Mouse (Mus musculus) midbrain, embryonic 13.5 days (tissue): Measurements from ENCODE around the gene Tnfrsf23. TPM values are rescaled to one million over a fixed set of nuclear protein-coding genes. Genes with fewer than 3 reads are reported as not detected.

Source experiments
- ATAC-seq: fragments of 200-750 bp; cut with Nextera tagmentation; 2 replicates; pipeline ENCODE4 v1.8.0; 2017; ENCODE audit warnings: mild to moderate bottlenecking, moderate TSS enrichment, moderate library complexity
- H3K27ac ChIP-seq: fragments of 300-500 bp; sonication (generic); 2 replicates; pipeline ENCODE4 v1.5.1; 2015; ENCODE audit warnings: inconsistent platforms, mild to moderate bottlenecking, moderate library complexity
- H3K27me3 ChIP-seq: fragments of 300-500 bp; sonication (generic); 2 replicates; pipeline ENCODE4 v1.6.1; 2015; ENCODE audit warnings: mild to moderate bottlenecking, inconsistent platforms
- H3K36me3 ChIP-seq: fragments of 300-500 bp; sonication (generic); 2 replicates; pipeline ENCODE4 v1.6.1; 2015; ENCODE audit warnings: mild to moderate bottlenecking, inconsistent platforms
- H3K4me1 ChIP-seq: fragments of 300-500 bp; sonication (generic); replicated peaks from 2 replicates; pipeline ENCODE4 v1.6.1; 2015; ENCODE audit warnings: inconsistent platforms
- H3K4me2 ChIP-seq: fragments of 300-500 bp; sonication (generic); replicated peaks from 2 replicates; pipeline ENCODE4 v1.6.1; 2015; ENCODE audit warnings: moderate library complexity, mild to moderate bottlenecking, inconsistent platforms
- H3K4me3 ChIP-seq: fragments of 300-500 bp; sonication (generic); replicated peaks from 2 replicates; pipeline ENCODE4 v1.5.1; 2015; ENCODE audit warnings: mild to moderate bottlenecking, inconsistent platforms
- H3K9ac ChIP-seq: fragments of 300-500 bp; sonication (generic); replicated peaks from 2 replicates; pipeline ENCODE4 v1.6.1; 2015; ENCODE audit warnings: mild to moderate bottlenecking, inconsistent platforms
- H3K9me3 ChIP-seq: fragments of 300-500 bp; sonication (generic); 2 replicates; pipeline ENCODE4 v1.6.1; 2016; ENCODE audit warnings: mild to moderate bottlenecking, inconsistent platforms
- WGBS: fragments of 180-500 bp; shearing (Covaris S2); methylation state at CpG from one replicate; pipeline ENCODE4 v1.1.7; 2015; 5-methylcytosine and 5-hydroxymethylcytosine counted together
- polyA plus RNA-seq: library from polyadenylated mRNA; unstranded; fragments of >200 nt; fragmentation: Nextera tagmentation; extraction: Ambion mirVana; gene quantifications from 2 replicates; pipeline ENCODE4 v1.2.1, GENCODE M21; 2015

Tnfrsf23 gene
- polyA plus RNA-seq = 0.50 and 1.2 TPM in 2 replicates

GRCm38 (mm10) chr7:143685359-143686067, at the start of gene Tnfrsf23:
Tnfrsf23 (minus strand) TSS chr7:143685872.
- Histone ChIP-seq H3K4me2 (peak within 1 kb of the TSS; percentile 66), H3K4me3 (peak within 1 kb of the TSS; percentile 36), H3K9ac (peak within 1 kb of the TSS; percentile 28; the same call in 1 of the 2 replicates), H3K27ac (no peak within 1 kb of the TSS), H3K36me3 (peaks cover 28% of the 10 kb centered on the region), H3K4me1 (peaks cover 8% of the 10 kb centered on the region), H3K9me3 (no peaks in the 10 kb centered on the region), H3K27me3 (peaks cover 3% of the 10 kb centered on the region; the same call in 1 of the 2 replicates)
- peak; percentile 91 for ATAC-seq
- 4% methylated on average over 35 of the region's 35 CpGs for WGBS

- Histone ChIP-seq H3K27ac (no peak overlapping the region), H3K4me2 (no peak overlapping the region), H3K9me3 (no peaks in the 10 kb centered on the region), H3K27me3 (no peaks in the 10 kb centered on the region), H3K9ac (no peak overlapping the region), H3K36me3 (peaks cover 15% of the 10 kb centered on the region; the same call in 1 of the 2 replicates), H3K4me3 (no peak overlapping the region), H3K4me1 (peaks cover 18% of the 10 kb centered on the region)
- 87% methylated on average over 4 of the region's 4 CpGs for WGBS
- no peak for ATAC-seq
Measured at GRCm38 (mm10) chr7:143733746-143734145, 48.1 kb upstream of the Tnfrsf23 start.

GRCm38 (mm10) chr7:143729886-143730285, 44.2 kb upstream of the Tnfrsf23 start:
- H3K9ac ChIP-seq = no peak overlapping the region
- no peak for ATAC-seq
- WGBS = 85% methylated on average over 10 of the region's 10 CpGs

GRCm38 (mm10) chr7:143726396-143726795, 40.7 kb upstream of the Tnfrsf23 start:
- no peak overlapping the region for H3K27ac ChIP-seq
- WGBS = 76% methylated on average over 4 of the region's 4 CpGs
- no peak overlapping the region for H3K9ac ChIP-seq
- no peaks in the 10 kb centered on the region for H3K36me3 ChIP-seq
- no peak for ATAC-seq
- no peak overlapping the region for H3K4me2 ChIP-seq
- no peaks in the 10 kb centered on the region for H3K9me3 ChIP-seq
- no peak overlapping the region for H3K4me3 ChIP-seq
- peaks cover 4% of the 10 kb centered on the region; the same call in 1 of the 2 replicates for H3K4me1 ChIP-seq
- H3K27me3 ChIP-seq = no peaks in the 10 kb centered on the region

More at GRCm38 (mm10) chr7:143729886-143730285, 44.2 kb upstream of the Tnfrsf23 start:
- Histone ChIP-seq H3K4me2 (no peak overlapping the region), H3K27ac (no peak overlapping the region), H3K36me3 (peaks cover 14% of the 10 kb centered on the region; the same call in 1 of the 2 replicates), H3K4me1 (peaks cover 4% of the 10 kb centered on the region; the same call in 1 of the 2 replicates), H3K9me3 (no peaks in the 10 kb centered on the region), H3K27me3 (no peaks in the 10 kb centered on the region), H3K4me3 (no peak overlapping the region)

GRCm38 (mm10) chr7:143723841-143724240, 38.2 kb upstream of the Tnfrsf23 start:
- Histone ChIP-seq H3K27ac (no peak overlapping the region), H3K4me2 (no peak overlapping the region), H3K27me3 (no peaks in the 10 kb centered on the region), H3K4me3 (no peak overlapping the region), H3K9me3 (no peaks in the 10 kb centered on the region), H3K36me3 (no peaks in the 10 kb centered on the region), H3K4me1 (peaks cover 7% of the 10 kb centered on the region; the same call in 1 of the 2 replicates), H3K9ac (no peak overlapping the region)
- WGBS = 89% methylated on average over 4 of the region's 4 CpGs
- no peak for ATAC-seq

- WGBS = 92% methylated on average over 5 of the region's 5 CpGs
- Histone ChIP-seq H3K9ac (no peak overlapping the region), H3K4me2 (no peak overlapping the region), H3K27ac (no peak overlapping the region), H3K4me1 (peaks cover 10% of the 10 kb centered on the region), H3K4me3 (no peak overlapping the region), H3K36me3 (no peaks in the 10 kb centered on the region), H3K9me3 (no peaks in the 10 kb centered on the region), H3K27me3 (no peaks in the 10 kb centered on the region)
- ATAC-seq = no peak
Measured at GRCm38 (mm10) chr7:143722646-143723045, 37.0 kb upstream of the Tnfrsf23 start.

GRCm38 (mm10) chr7:143717811-143718210, 32.1 kb upstream of the Tnfrsf23 start:
- 80% methylated on average over 1 of the region's 1 CpGs for WGBS
- peaks cover 11% of the 10 kb centered on the region; the same call in 1 of the 2 replicates for H3K4me1 ChIP-seq
- no peaks in the 10 kb centered on the region for H3K27me3 ChIP-seq
- H3K9ac ChIP-seq = no peak overlapping the region
- no peak overlapping the region for H3K4me3 ChIP-seq
- 0 out of 2 replicates have a peak overlapping the region, but pooled peaks have one; percentile 5 for H3K27ac ChIP-seq
- no peaks in the 10 kb centered on the region for H3K9me3 ChIP-seq
- H3K36me3 ChIP-seq = peaks cover 29% of the 10 kb centered on the region
- 0 out of 2 replicates have a peak, but pooled peaks have one; percentile 30 for ATAC-seq
- no peak overlapping the region for H3K4me2 ChIP-seq

GRCm38 (mm10) chr7:143713421-143713820, 27.7 kb upstream of the Tnfrsf23 start:
- no peak overlapping the region for H3K9ac ChIP-seq
- no peaks in the 10 kb centered on the region for H3K27me3 ChIP-seq
- ATAC-seq = no peak
- no peak overlapping the region for H3K27ac ChIP-seq
- no peak overlapping the region for H3K4me2 ChIP-seq
- H3K9me3 ChIP-seq = no peaks in the 10 kb centered on the region
- H3K36me3 ChIP-seq = peaks cover 54% of the 10 kb centered on the region
- no peak overlapping the region for H3K4me3 ChIP-seq
- 82% methylated on average over 4 of the region's 4 CpGs for WGBS
- H3K4me1 ChIP-seq = peaks cover 10% of the 10 kb centered on the region

- 88% methylated on average over 8 of the region's 8 CpGs for WGBS
- no peak for ATAC-seq
Measured at GRCm38 (mm10) chr7:143712771-143713348, 27.2 kb upstream of the Tnfrsf23 start.

GRCm38 (mm10) chr7:143712023-143712422, 26.4 kb upstream of the Tnfrsf23 start:
- Histone ChIP-seq H3K4me2 (no peak overlapping the region), H3K27me3 (no peaks in the 10 kb centered on the region), H3K27ac (no peak overlapping the region; the same call in 1 of the 2 replicates), H3K4me1 (peaks cover 6% of the 10 kb centered on the region), H3K36me3 (peaks cover 55% of the 10 kb centered on the region), H3K4me3 (no peak overlapping the region), H3K9me3 (no peaks in the 10 kb centered on the region), H3K9ac (no peak overlapping the region)
- no peak for ATAC-seq
- WGBS = 69% methylated on average over 4 of the region's 4 CpGs

More at GRCm38 (mm10) chr7:143712771-143713348, 27.2 kb upstream of the Tnfrsf23 start:
- H3K9ac ChIP-seq = no peak overlapping the region
- H3K36me3 ChIP-seq = peaks cover 55% of the 10 kb centered on the region
- no peaks in the 10 kb centered on the region for H3K27me3 ChIP-seq
- no peak overlapping the region for H3K4me3 ChIP-seq
- no peak overlapping the region for H3K4me2 ChIP-seq
- no peak overlapping the region for H3K27ac ChIP-seq
- H3K4me1 ChIP-seq = peaks cover 10% of the 10 kb centered on the region
- H3K9me3 ChIP-seq = no peaks in the 10 kb centered on the region

GRCm38 (mm10) chr7:143711381-143711780, 25.7 kb upstream of the Tnfrsf23 start:
- no peak for ATAC-seq
- Histone ChIP-seq H3K9ac (no peak overlapping the region), H3K9me3 (no peaks in the 10 kb centered on the region), H3K4me1 (peaks cover 6% of the 10 kb centered on the region), H3K4me3 (no peak overlapping the region), H3K36me3 (peaks cover 55% of the 10 kb centered on the region), H3K4me2 (no peak overlapping the region), H3K27me3 (no peaks in the 10 kb centered on the region), H3K27ac (no peak overlapping the region)
- WGBS = 81% methylated on average over 7 of the region's 7 CpGs

- 91% methylated on average over 7 of the region's 7 CpGs for WGBS
Measured at GRCm38 (mm10) chr7:143709395-143709794, 23.7 kb upstream of the Tnfrsf23 start.

More at GRCm38 (mm10) chr7:143709395-143709794, 23.7 kb upstream of the Tnfrsf23 start:
- H3K27ac ChIP-seq = no peak overlapping the region
- H3K9ac ChIP-seq = no peak overlapping the region
- H3K36me3 ChIP-seq = peaks cover 59% of the 10 kb centered on the region
- H3K9me3 ChIP-seq = no peaks in the 10 kb centered on the region
- no peaks in the 10 kb centered on the region for H3K27me3 ChIP-seq
- peaks cover 6% of the 10 kb centered on the region for H3K4me1 ChIP-seq
- H3K4me2 ChIP-seq = no peak overlapping the region
- H3K4me3 ChIP-seq = no peak overlapping the region
- no peak for ATAC-seq
